Mouse (Mus musculus) embryonic facial prominence, embryonic 14.5 days (tissue): ENCODE results near the gene Mob3b. TPM values are rescaled to one million over a fixed set of nuclear protein-coding genes. Genes with fewer than 3 reads are reported as not detected.
A peak's percentile ranks its signal among the peaks of the same experiment; 100 is the strongest.

Experiments used
- ATAC-seq: fragments of 200-750 bp; cut with Nextera tagmentation; 2 replicates; pipeline ENCODE4 v1.8.0; 2017; ENCODE audit warnings: low read depth, moderate number of reproducible peaks, moderate TSS enrichment
- DNase-seq: peaks from one replicate; pipeline ENCODE4 v3.0.0-alpha.2; 2015; ENCODE audit warnings: low spot score
- H3K27ac ChIP-seq: fragments of 300-500 bp; sonication (generic); replicated peaks from 2 replicates; pipeline ENCODE4 v1.5.1; 2014; ENCODE audit warnings: low read depth, mild to moderate bottlenecking, low read length, moderate library complexity
- H3K27me3 ChIP-seq: fragments of 300-500 bp; sonication (generic); replicated peaks from 2 replicates; pipeline ENCODE4 v1.6.1; 2014; ENCODE audit warnings: low read length; ENCODE audit not compliant: control insufficient read depth, insufficient read depth
- H3K36me3 ChIP-seq: fragments of 300-500 bp; sonication (generic); 2 replicates; pipeline ENCODE4 v1.6.1; 2014; ENCODE audit warnings: low read length, mixed read lengths; ENCODE audit not compliant: control insufficient read depth, insufficient read depth
- H3K4me1 ChIP-seq: fragments of 300-500 bp; sonication (generic); 2 replicates; pipeline ENCODE4 v1.6.1; 2014; ENCODE audit warnings: antibody characterized with exemption, low read length; ENCODE audit not compliant: control insufficient read depth, insufficient read depth
- H3K4me2 ChIP-seq: fragments of 300-500 bp; sonication (generic); 2 replicates; pipeline ENCODE4 v1.6.1; 2014; ENCODE audit warnings: low read depth, mild to moderate bottlenecking, low read length, moderate library complexity, mixed read lengths
- H3K4me3 ChIP-seq: fragments of 300-500 bp; sonication (generic); 2 replicates; pipeline ENCODE4 v1.5.1; 2014; ENCODE audit warnings: low read depth, mild to moderate bottlenecking, low read length
- H3K9ac ChIP-seq: fragments of 300-500 bp; sonication (generic); 2 replicates; pipeline ENCODE4 v1.6.1; 2014; ENCODE audit warnings: low read depth, mild to moderate bottlenecking, low read length, moderate library complexity, mixed read lengths
- H3K9me3 ChIP-seq: fragments of 300-500 bp; sonication (generic); 2 replicates; pipeline ENCODE4 v1.6.1; 2016; ENCODE audit warnings: low read length; ENCODE audit not compliant: control insufficient read depth
- WGBS: fragments of 180-500 bp; shearing (Covaris S2); extraction: QIAGEN DNeasy Blood & Tissue Kit; methylation state at CpG from one replicate; pipeline ENCODE4 v1.1.7; 2014; 5-methylcytosine and 5-hydroxymethylcytosine counted together
- polyA plus RNA-seq: library from polyadenylated mRNA; unstranded; fragments of >200 nt; fragmentation: Nextera tagmentation; extraction: Ambion mirVana; gene quantifications from 2 replicates; pipeline ENCODE4 v1.2.1, GENCODE M21; 2014

Mob3b gene
- polyA plus RNA-seq, 1 experiment from 2014 or later = 6.3 TPM

DNA sequence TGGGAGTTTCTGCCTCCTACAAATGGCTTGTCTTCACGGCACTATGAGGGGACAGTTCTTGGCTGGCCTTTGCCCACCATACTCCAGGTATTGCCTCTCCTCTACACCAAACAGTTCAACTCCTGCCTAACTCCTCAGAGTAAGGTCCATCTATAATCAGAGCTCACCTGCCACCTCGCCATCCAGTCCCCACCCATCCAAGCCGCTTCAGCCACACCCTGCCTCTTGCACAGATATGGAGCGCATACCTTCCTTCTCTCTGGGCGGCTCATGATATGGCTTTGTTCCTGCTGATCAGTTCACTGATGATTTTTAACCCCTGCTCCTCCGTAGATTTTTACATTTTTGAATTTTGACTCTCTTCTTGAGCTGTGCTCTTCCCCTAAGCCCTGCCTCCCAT is 58.7 kb downstream of the Mob3b start:
- Histone ChIP-seq H3K36me3 (no peaks in the 10 kb centered on the region), H3K27me3 (no peaks in the 10 kb centered on the region), H3K4me2 (no peak overlapping the region), H3K9me3 (no peaks in the 10 kb centered on the region), H3K4me1 (peaks cover 26% of the 10 kb centered on the region), H3K9ac (no peak overlapping the region), H3K27ac (no peak overlapping the region), H3K4me3 (no peak overlapping the region)
- DNase-seq = no peak
- 71% methylated on average over 6 of the region's 6 CpGs for WGBS
- no peak for ATAC-seq

DNA sequence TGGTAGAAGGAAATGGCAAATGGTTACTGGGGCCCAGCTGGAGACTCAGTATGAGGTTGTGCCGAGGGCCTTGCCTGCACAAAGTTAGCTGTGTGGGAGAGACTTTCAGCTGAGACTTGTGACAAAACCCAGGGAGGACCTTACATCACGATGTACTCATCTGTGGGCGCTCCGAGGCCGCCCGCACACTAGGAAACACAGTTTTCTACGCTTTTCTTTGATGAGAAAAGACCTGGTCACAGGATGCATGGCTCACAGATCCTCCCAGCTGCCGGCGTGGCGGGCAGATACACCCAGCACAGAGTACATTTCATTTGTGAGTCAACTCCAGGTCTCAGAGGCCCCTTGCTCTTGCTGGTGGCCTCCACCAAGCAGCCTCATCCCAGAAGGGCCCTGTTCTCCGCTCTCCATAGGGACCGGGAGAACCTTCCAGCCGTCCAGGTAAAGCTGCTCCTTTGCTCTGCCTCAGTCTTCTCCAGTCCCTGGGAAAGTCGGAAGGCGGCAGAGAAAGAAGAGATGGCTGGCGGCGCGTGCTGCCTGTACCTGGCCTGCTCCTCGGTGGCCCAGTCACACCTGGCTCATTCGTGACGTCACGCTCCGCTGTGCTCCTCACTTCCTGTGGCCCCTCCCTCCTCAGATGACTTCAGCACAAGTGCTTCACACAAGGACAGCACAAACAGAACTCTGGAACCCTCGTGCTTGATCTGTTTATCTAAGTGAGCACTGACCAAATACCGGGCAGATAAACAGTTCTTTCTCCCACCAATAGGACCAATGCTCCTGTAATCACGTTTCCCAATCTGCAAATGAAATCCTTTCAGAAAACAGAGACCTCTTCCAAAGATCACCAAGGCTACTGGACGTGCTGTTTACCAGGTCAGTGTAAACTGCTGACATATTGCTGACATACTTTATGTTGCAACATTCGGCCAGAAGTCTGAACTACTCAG is 60.8 kb downstream of the Mob3b start:
- ATAC-seq (no peak), DNase-seq (no peak)
- H3K9ac ChIP-seq = no peak overlapping the region
- H3K36me3 ChIP-seq = no peaks in the 10 kb centered on the region
- no peaks in the 10 kb centered on the region for H3K27me3 ChIP-seq
- no peak overlapping the region for H3K4me3 ChIP-seq
- WGBS = 81% methylated on average over 28 of the region's 28 CpGs
- peaks cover 24% of the 10 kb centered on the region for H3K4me1 ChIP-seq
- no peak overlapping the region for H3K4me2 ChIP-seq
- H3K9me3 ChIP-seq = no peaks in the 10 kb centered on the region
- no peak overlapping the region for H3K27ac ChIP-seq

DNA sequence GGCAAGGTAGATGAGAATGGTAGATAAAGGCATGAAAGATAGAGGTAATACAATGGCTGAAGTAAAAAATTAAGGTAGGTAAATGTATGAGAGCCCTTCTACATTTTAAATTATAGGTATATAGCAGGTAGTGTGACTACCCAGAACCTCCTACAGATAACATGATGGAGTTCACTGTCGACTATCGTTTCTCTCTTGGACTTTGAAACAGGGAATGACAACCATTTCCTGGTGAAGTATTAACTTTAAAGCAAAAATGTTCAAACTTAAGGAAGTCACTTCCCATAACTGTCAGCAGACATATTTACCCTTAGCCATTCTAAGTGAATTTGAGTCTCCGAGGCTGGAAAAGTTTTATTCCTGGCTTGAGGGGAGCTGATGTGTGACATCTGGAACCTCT is 64.8 kb downstream of the Mob3b start:
- Histone ChIP-seq H3K27ac (no peak overlapping the region), H3K4me2 (no peak overlapping the region), H3K9ac (no peak overlapping the region), H3K4me1 (no peaks in the 10 kb centered on the region), H3K27me3 (no peaks in the 10 kb centered on the region), H3K4me3 (no peak overlapping the region), H3K9me3 (no peaks in the 10 kb centered on the region), H3K36me3 (no peaks in the 10 kb centered on the region)
- WGBS = 51% methylated on average over 3 of the region's 3 CpGs
- no peak for DNase-seq
- ATAC-seq = no peak

DNA sequence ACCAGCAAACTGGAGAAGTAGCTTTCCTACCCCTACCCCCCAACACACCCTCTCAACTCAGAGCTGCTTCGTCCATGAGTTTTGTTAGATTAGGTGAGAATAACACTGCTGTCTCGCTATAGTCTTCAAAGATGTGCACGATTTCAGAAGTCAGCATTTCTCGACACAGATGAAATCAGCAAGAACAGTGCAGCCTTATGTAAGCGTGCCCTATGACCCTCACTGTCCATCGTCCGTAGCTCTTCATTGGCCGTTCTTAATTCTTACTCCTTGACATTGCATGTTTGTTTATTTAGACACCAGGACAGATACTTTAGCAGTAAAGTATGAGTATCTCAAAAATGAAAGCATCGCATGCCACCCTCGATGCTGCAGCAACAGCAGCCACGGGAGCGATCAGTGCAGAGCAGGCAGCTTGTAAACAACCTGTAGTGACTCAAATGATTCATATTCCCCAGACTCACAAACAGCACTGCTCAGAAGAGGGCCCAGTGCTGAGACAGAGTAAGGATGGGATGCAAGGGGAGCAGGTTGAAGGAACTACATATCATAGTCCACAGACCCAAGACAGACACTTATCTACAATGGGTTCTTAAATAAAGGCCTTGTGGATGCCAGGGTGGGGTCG is 66.0 kb downstream of the Mob3b start:
- no peaks in the 10 kb centered on the region for H3K36me3 ChIP-seq

DNA sequence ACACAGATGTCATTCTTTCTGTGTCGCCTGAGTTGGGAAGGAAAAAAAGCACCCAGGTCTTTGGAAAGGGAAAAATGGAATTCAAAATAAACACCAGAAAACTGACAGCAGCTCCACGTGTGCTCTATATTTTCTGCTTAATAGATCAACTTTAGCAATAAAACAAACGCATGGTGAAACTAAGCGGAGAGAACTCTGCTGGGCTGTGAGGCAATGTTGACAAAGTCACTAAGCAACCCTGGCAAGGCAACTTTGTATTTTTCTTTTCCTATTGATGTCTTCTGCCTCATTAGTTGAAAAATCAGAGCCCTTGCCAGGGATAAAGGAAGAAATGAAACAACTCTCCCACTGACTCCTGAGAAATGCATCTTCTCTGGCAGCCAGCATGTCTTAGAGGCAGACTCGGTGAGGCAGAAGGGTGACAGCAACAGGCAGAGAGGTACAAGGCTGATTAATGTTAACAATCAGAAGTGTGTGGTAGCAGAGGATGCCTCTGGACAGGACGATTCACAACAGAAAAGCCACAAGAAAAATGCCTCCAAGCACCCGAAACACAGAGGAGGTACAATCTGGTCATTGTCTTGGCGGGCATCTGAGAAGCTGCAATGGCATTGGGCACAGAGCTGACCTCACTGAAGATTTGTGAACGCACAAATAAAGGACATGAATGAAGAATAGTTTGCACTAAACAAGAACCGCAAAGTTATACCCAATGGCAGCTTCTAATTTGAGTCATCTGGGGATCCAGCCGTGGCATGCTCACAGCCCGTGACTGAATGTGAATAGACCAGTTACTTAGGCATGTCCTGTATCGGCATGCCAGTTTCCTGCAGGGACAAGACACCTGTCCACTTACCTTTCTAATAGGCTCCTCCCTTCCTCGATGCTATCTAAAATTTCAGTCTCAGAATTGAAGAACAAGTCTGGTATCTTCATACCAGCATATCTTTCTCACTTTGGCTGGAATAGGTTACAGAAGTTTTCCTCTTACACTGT is 67.7 kb downstream of the Mob3b start:
- Histone ChIP-seq H3K9ac (no peak overlapping the region), H3K4me2 (no peak overlapping the region), H3K36me3 (no peaks in the 10 kb centered on the region), H3K4me3 (no peak overlapping the region), H3K9me3 (no peaks in the 10 kb centered on the region), H3K4me1 (peaks cover 6% of the 10 kb centered on the region; the same call in 1 of the 2 replicates), H3K27ac (no peak overlapping the region), H3K27me3 (no peaks in the 10 kb centered on the region)
- peak; percentile 60 for DNase-seq
- ATAC-seq = peak; percentile 41; the same call in 1 of the 2 replicates
- 61% methylated on average over 14 of the region's 14 CpGs for WGBS

More for the DNA sequence above, 66.0 kb downstream of the Mob3b start:
- Histone ChIP-seq H3K4me2 (no peak overlapping the region), H3K9ac (no peak overlapping the region), H3K4me3 (no peak overlapping the region), H3K4me1 (peaks cover 2% of the 10 kb centered on the region; the same call in 1 of the 2 replicates), H3K27ac (no peak overlapping the region), H3K27me3 (no peaks in the 10 kb centered on the region), H3K9me3 (no peaks in the 10 kb centered on the region)
- no peak for ATAC-seq
- no peak for DNase-seq
- WGBS = 81% methylated on average over 13 of the region's 13 CpGs

DNA sequence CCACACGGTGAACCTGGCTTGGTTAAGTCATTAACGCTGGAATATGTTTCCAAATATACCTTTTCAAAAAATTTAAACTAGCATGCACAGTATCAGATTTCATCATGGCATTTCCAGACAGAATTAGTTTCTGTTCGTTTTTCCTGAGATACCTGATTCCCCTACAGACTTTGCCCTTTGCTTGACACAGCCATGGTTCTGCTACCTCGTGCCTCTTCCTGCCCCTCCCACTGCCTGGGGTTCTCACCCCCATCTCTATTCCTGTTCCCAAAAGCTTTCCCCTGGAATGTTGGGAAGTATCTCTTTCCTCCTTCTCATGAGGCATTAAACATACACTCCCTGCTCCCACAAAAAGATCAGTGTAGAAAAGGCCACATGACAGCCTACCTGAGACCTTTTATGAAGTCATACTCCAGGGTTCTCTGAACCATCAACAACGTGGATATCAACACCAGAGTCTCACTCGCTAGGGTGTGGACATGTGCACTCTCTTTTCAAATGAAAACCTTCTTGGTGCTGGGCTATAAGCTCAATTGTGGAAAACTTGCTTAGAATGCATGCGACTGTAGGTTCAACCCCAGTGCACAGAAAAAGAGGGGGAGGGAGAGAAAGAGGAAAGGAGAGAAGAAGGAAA is 71.1 kb downstream of the Mob3b start:
- Histone ChIP-seq H3K4me3 (no peak overlapping the region), H3K27ac (no peak overlapping the region), H3K36me3 (0 out of 2 replicates have a peak, but pooled peaks cover 3% of the 10 kb centered on the region), H3K4me2 (no peak overlapping the region), H3K27me3 (no peaks in the 10 kb centered on the region), H3K9ac (no peak overlapping the region), H3K9me3 (no peaks in the 10 kb centered on the region), H3K4me1 (peaks cover 11% of the 10 kb centered on the region; the same call in 1 of the 2 replicates)
- DNase-seq = no peak
- no peak for ATAC-seq
- 45% methylated on average over 7 of the region's 7 CpGs for WGBS

DNA sequence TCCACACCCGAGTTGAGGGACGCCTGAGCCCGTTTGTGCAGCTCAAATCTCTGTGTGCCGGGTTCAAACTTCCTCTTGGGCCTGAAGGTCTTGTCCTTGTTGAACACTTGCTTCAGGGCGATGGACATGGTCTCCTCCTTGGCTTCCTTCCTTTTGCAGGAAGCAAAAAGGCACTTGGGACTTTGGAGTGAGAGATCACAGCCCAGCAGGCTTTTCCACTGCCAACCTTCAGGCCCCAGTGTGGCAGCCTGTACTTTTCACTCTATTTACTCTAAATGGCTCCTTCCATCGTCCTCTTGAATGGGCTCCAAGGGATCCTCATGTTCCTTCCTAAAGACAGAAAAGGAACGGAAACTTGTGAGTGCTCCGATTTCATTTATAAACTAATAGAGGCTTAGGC is 73.2 kb downstream of the Mob3b start:
- no peaks in the 10 kb centered on the region for H3K27me3 ChIP-seq
- H3K4me1 ChIP-seq = peaks cover 11% of the 10 kb centered on the region; the same call in 1 of the 2 replicates
- H3K4me3 ChIP-seq = no peak overlapping the region
- no peaks in the 10 kb centered on the region for H3K9me3 ChIP-seq
- ATAC-seq = no peak
- DNase-seq = no peak
- H3K4me2 ChIP-seq = no peak overlapping the region
- no peak overlapping the region for H3K9ac ChIP-seq
- H3K36me3 ChIP-seq = 0 out of 2 replicates have a peak, but pooled peaks cover 3% of the 10 kb centered on the region
- no peak overlapping the region for H3K27ac ChIP-seq
- WGBS = 82% methylated on average over 8 of the region's 8 CpGs
